Mouse (Mus musculus) bone marrow, adult 2 months (tissue): ENCODE measurements at regions not wholly inside any gene's neighbourhood (a gene's known extent, or its start where the extent isn't known, plus 50 kb on each side); places are given as distances from the start of the nearest gene placed in this dataset.

Experiments
- H3K27ac ChIP-seq: fragments of 200-500 bp; 2 replicates; pipeline ENCODE4 v1.5.1; 2012; ENCODE audit warnings: low read depth, mild to moderate bottlenecking, control low read depth, inconsistent platforms, low read length; ENCODE audit not compliant: control insufficient read depth, poor library complexity, insufficient read depth
- H3K4me1 ChIP-seq: fragments of 200-500 bp; 2 replicates; pipeline ENCODE4 v1.6.1; 2011; ENCODE audit warnings: low read length; ENCODE audit not compliant: control insufficient read depth, insufficient read depth
- H3K4me3 ChIP-seq: fragments of 200-500 bp; replicated peaks from 2 replicates; pipeline ENCODE3; 2011; ENCODE audit warnings: mild to moderate bottlenecking, low read depth, low read length, control low read depth; ENCODE audit not compliant: control insufficient read depth
- CTCF ChIP-seq: fragments of 200-500 bp; IDR thresholded peaks from 2 replicates; pipeline ENCODE4 v1.5.1; 2011; ENCODE audit warnings: low read length, control low read depth; ENCODE audit not compliant: control insufficient read depth, insufficient read depth
- POLR2A ChIP-seq: fragments of 200-500 bp; IDR thresholded peaks from 2 replicates; pipeline ENCODE4 v1.6.1; 2011; ENCODE audit warnings: low read depth, mild to moderate bottlenecking, control low read depth, low read length, borderline replicate concordance; ENCODE audit not compliant: control insufficient read depth
- WGBS: fragments of 180-500 bp; shearing (Covaris S2); methylation state at CpG from one replicate; pipeline ENCODE4 v1.1.7; 2018; 5-methylcytosine and 5-hydroxymethylcytosine counted together

DNA sequence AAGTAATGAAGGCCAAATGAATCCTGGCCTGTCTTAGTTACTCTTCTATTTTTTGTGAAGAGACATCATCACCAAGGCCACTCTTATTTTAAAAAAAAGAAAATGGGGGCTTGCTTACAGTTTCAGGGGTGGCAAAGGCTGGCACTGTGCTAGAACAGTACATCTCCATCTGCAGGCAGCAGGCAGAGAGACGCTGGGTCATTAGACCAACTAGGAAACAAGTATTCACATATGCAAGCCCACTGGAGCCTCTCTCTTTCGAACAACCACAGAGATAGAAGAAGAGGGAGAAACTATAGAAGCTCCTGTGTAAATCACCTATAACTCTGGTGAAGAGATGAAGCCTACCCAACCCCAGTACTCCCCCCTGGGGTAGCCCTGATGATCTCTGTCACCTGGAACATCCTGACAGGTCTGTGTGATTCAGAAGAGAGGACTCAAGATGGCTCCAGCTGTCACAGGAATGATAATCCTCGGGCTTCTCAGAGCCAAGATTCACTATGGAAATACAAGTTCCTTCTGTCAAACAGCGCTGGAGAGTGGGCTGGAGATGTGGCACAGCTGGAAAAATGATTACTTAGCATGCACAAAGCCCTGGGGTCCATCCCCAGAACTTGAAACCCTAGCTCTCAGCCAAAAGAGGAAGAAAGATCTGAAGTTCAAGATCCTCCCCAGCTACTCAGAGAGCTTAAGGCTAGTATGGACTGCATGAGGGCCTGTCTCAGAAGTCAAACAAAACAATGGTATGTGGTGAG, 395.8 kb downstream of the Actr3 start:
- WGBS, result 51% methylated on average over 4 of the region's 4 CpGs
- no peak overlapping the region for H3K4me3 ChIP-seq
- no peak overlapping the region for H3K27ac ChIP-seq
- H3K4me1 ChIP-seq, result no peaks in the 10 kb centered on the region
- TF ChIP-seq CTCF (no peak), POLR2A (no peak)

DNA sequence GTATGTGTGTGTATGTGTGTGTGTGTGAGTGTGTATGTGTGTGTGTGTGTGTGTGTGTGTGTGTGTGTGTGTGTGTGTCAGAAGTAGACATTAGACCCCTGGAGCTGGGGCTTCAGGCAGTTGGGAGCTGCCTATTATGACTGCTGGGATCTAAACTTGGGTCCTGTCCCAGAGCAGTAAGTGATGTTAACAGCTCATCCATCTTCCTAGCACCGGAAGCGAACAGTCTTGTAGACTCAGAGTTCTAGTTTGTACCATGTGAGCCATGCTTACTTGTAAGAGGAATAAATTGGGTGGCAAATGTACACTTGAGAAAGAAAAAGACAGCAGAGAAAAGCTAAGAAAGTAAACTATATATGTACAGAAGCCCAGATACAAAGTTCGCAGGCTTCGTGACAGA, 422.2 kb downstream of the Actr3 start:
- Histone ChIP-seq H3K4me3 (no peak overlapping the region), H3K4me1 (no peaks in the 10 kb centered on the region), H3K27ac (no peak overlapping the region)
- WGBS, result 84% methylated on average over 4 of the region's 4 CpGs
- TF ChIP-seq CTCF (no peak), POLR2A (no peak)

DNA sequence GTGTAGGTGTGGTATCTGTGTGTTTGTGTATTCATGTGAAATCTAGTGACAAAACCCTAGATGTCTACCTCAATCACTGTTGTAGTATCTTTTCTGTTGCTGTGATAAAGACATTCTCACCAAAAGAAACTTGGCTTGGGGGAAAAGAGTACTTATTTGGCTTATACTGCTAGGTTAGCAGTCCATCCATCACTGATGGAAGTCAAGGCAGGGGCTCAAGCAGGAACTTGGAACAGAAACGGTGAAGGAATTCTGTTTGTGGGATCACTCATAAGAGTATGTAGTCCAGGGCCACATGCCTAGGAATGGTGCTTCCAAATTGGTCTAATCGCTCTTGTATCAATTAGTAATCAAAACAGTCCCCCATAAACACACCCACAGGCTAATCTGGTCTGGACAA, 423.6 kb downstream of the Actr3 start:
- 80% methylated on average over 2 of the region's 2 CpGs for WGBS
- H3K27ac ChIP-seq, result no peak overlapping the region
- no peak for TF ChIP-seq POLR2A
- no peak for TF ChIP-seq CTCF
- H3K4me3 ChIP-seq, result no peak overlapping the region
- H3K4me1 ChIP-seq, result no peaks in the 10 kb centered on the region

DNA sequence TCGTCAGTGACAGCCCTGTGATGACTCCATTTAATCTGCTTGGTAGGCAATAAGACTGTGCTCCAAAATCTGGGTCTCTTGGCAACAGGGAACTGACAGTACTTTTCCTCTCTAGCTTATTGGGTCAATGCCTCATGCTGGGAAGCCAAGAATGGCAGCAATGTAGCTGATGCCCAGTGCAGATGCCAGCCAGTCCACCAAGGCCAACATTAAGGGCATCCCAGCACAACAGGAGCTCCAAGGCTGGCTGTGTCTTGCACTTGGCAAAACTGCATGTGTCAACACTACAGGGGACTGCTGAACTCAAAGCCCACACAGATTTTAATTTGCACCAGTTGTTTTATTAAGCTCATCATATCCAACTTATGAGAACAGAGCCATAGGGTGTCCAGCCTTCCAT, 437.9 kb downstream of the Actr3 start:
- 38% methylated on average over 1 of the region's 1 CpGs for WGBS
- TF ChIP-seq CTCF (no peak), POLR2A (no peak)
- no peak overlapping the region for H3K27ac ChIP-seq
- H3K4me1 ChIP-seq, result no peaks in the 10 kb centered on the region
- no peak overlapping the region for H3K4me3 ChIP-seq

DNA sequence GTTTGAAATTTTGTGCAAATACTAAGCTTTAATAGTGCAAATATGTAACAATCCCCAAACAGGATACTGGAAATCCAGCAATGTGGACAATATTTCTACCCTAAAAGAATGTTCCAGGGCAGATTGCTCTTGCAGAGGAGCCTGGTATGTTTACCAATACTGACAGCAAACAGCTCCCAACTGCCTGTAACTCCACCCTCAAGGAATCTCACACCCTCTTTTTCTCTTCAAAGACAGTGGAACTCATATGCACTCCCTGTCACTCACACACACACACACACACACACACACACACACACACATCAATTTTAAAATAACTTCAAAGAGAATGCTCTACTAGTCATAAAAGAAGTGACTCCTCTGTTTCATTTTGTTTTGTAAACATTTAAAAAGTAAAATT, 484.7 kb downstream of the Actr3 start:
- Histone ChIP-seq H3K4me1 (no peaks in the 10 kb centered on the region), H3K4me3 (no peak overlapping the region), H3K27ac (no peak overlapping the region)
- TF ChIP-seq POLR2A (no peak), CTCF (no peak)

DNA sequence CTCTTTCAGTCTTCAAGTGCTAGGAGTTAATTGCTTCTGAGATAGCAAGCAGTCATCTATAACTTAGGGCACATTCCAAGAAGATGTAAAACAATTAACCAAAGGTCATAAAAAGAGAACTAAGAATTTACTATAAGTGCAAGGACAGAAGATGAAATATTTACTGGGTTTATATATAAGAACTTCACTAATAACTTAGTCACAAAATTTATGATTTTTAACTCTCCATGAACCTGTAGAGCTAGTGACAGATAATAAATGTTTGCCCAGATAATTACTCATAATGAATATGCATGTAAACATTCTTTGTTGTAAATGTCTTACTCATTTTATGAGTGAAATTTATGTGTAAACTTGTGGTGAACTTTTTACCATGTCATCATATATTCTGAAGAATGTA, 531.2 kb downstream of the Actr3 start:
- TF ChIP-seq CTCF (no peak), POLR2A (no peak)
- Histone ChIP-seq H3K4me3 (no peak overlapping the region), H3K4me1 (no peaks in the 10 kb centered on the region), H3K27ac (no peak overlapping the region)

DNA sequence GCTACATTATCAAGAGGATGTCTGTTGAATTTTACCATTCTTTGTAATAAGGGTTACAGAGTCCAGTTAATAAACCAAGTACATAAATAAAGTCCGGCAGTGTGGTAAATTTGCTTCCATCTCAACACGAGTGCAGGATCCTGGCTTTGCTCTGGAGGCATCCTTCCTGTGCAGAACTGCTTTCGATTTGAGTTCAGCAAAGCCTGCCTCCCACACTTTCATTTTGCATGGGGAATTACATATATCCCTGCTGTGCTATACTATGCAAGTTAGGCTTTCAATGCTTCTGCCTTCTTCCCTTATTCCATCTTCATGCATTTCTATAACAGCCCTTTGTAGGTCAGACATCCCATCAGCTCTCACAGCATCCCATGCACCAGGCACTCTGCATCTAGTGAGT, 564.4 kb downstream of the Actr3 start:
- WGBS, result 77% methylated on average over 3 of the region's 3 CpGs
- TF ChIP-seq CTCF (no peak), POLR2A (no peak)
- Histone ChIP-seq H3K27ac (no peak overlapping the region), H3K4me1 (no peaks in the 10 kb centered on the region), H3K4me3 (no peak overlapping the region)

DNA sequence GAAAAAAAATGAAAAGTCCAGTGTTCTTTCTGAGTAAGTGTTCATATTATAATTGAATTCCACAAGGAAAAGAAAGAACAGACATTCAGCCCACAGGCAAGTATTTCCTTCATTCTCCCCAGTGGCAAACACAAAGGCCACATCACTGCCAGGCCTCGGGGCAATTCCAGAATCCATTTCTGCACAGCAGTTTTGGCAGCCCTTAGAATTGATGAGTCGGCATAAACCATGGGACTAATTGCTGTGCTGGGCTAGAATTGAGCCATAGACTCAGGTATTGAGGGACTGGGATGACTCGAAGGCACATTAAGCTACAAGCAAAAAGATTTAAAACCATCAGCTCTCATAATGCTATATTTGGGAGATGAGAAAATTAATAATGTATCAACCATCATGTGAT, 569.3 kb downstream of the Actr3 start:
- TF ChIP-seq CTCF (no peak), POLR2A (no peak)
- Histone ChIP-seq H3K27ac (no peak overlapping the region), H3K4me1 (no peaks in the 10 kb centered on the region), H3K4me3 (no peak overlapping the region)
- 74% methylated on average over 3 of the region's 3 CpGs for WGBS

DNA sequence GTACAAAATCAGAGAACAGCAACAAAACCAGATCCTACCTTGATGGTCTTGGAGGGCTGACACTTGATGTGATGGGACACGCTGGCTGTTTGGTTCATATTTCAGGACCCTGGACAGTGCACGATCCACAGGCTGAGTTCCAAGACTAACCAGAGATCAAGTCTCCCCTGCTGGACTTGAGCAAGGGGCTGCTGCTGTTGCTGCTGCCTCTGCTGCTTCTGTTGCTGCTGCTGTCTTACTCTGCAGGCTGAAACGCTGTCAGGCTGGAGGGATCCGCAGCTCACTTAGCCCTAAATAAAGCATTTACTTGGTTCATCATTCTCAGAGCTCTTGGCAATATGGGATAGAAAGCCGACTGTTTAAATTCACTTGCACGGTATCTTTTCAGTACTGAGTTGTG, 589.8 kb downstream of the Actr3 start:
- Histone ChIP-seq H3K27ac (no peak overlapping the region), H3K4me3 (no peak overlapping the region), H3K4me1 (no peaks in the 10 kb centered on the region)
- TF ChIP-seq POLR2A (no peak), CTCF (no peak)
- WGBS, result 52% methylated on average over 6 of the region's 6 CpGs
